Mouse (Mus musculus): ENCODE results near the gene D930007J09Rik.

Gene D930007J09Rik

DNA sequence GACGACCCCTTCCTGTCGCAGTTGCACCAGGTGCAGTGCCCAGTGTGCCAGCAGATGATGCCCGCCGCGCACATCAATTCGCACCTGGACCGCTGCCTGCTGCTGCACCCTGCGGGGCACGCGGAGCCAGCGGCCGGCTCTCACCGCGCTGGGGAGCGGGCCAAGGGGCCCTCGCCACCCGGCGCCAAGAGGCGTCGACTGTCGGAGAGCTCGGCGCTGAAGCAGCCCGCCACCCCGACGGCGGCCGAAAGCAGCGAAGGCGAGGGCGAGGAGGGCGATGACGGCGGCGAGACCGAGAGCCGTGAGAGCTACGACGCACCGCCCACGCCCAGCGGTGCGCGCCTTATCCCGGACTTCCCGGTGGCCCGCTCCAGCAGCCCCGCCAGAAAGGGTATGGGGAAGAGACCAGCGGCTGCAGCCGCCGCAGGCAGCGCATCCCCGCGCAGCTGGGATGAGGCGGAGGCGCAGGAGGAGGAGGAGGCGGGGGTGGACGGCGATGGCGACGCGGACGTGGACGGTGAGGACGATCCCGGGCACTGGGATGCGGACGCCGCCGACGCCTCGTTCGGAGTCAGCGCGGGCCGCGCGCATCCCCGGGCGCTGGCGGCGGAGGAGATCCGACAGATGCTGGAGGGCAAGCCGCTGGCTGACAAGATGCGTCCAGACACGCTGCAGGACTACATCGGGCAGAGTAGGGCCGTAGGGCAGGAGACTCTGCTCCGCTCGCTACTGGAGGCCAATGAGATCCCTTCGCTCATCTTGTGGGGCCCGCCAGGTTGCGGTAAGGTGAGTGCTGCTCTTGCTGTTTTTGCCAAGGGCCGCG, at the start of gene D930007J09Rik:
Gene D930007J09Rik (minus strand): TSS at position 591 of the 823 bp plus-strand sequence.
- peak; percentile 48 for ATAC-seq (ENCODE audit: low TSS enrichment)

DNA sequence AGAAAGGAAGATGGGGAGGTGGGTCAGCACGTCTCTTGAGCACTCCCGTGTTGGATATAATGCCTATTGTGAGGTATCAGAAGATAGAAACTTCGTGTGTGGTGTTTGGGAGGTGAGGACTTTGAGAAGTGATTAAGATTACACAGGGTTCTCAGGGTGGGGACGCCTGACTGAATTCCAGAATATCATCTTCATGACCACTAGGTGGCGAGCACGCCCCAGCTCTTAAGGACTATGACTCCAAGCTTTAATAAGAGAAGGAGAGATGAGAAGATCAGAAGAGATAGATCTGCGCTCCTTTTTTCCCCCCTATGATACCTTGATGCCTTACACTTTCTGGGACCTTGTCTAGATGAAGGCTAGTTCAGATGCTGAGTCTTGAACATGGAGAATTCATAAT, 49.3 kb upstream of the D930007J09Rik start:
- peak; percentile 96 for ATAC-seq (ENCODE audit: low TSS enrichment)

DNA sequence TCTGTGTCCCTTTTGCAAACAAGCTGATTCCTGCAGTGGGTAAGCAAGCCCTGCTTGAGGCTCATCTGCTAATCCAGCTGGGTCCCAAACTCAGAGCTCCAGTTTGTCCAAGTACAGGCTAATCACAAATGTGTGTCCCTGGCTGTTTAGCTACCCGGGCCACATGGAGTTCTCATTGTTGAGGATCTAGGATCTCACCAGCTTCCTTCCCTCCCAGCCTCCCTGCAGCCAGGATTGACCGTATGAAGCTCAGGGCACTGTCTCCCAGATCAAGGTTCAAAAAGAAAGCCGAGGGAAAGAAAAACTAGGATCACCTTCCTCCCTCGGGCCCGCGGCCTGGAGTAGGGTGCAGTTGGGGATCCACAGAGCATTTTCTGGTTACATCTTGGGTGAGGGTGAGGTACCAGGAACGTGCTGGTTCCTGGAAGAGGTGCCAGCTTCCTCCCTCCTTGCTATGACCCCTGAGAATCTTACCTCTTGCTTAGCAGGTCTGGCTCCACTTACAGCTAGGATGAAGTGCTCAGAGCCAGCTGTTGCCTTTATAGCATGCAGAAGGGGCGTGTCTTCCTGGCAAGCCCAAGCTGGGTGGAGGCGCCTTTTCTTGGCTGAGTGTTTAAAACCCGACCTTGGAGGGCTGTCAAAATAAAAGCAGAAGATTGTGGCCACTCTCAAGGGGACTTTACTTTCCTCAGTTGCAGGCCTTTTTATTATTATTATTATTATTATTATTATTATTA, 48.2 kb upstream of the D930007J09Rik start, which contains the start of gene Serpinb1a:
Gene Serpinb1a (minus strand): TSS at position 518 of the 737 bp plus-strand sequence.
- ATAC-seq (ENCODE audit: low TSS enrichment), result no peak

GRCm38 (mm10) chr13:32850156-32850555, 47.5 kb upstream of the D930007J09Rik start:
- ATAC-seq (ENCODE audit: low TSS enrichment), result no peak

GRCm38 (mm10) chr13:32849531-32850123, 47.0 kb upstream of the D930007J09Rik start:
- no peak for ATAC-seq (ENCODE audit: low TSS enrichment)

GRCm38 (mm10) chr13:32849092-32849491, 46.4 kb upstream of the D930007J09Rik start:
- no peak for ATAC-seq (ENCODE audit: low TSS enrichment)

- no peak for ATAC-seq (ENCODE audit: low TSS enrichment)
These were observed 43.6 kb upstream of the D930007J09Rik start for GRCm38 (mm10) chr13:32846221-32846620.

DNA sequence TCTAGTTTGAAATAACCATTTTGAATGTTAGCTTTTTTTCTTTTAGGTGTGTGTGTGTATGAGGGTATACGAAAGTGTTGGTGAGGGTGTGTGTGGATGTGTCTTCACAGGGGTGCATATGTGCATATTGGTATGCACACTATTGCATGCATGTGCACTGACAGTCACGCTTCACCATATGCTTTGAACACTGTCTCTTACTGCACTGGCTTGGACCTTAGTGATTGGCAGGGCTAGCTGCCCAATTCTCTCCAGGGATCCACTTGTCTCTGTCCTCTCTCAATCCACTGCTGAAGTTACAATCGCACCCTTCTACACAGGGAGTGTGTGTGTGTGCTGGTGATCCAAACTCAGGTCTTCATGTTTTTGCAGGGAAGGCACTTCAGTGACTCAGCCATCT, 38.7 kb upstream of the D930007J09Rik start:
- ATAC-seq (ENCODE audit: low TSS enrichment), result no peak

GRCm38 (mm10) chr13:32839314-32839713, 36.7 kb upstream of the D930007J09Rik start:
- ATAC-seq (ENCODE audit: low TSS enrichment), result peak; percentile 91

DNA sequence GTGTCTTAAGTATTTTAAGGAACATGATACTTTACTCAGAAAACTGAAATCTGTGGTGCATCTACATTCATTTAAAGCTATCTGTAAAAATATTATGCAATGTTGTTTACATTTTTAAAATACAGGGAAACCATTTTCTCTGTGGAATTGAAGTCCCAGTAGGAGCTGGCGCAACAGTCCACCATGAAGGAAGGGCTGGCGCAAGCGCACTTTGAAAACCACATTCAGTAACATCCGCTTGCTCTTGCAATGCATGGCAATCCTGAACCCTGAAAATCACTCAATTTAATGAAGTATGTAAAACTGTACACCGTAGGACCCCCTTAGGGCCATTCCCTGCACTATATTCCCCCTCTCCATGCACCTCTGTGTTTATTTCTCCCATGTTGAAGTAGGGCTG, 31.9 kb upstream of the D930007J09Rik start:
- ATAC-seq (ENCODE audit: low TSS enrichment), result no peak

DNA sequence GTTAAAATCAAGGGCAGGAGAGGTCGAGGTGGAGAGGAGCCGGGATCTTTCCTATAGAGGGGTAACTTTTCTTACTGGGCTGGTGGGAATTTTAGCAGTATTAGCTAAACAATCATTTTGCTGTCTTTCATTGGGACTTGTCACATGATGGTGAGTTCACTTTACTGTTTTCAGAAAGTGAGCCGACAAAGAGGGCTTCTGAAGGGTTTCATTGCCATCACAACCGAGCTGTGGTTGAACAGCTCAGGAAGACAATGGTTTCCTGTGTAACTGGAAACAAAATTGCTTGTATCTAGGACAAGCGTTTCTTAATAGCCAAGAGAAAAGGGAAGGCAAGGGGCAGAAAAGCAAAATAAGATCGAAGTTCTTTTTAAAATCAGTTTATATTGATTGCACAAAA, 30.6 kb upstream of the D930007J09Rik start:
- ATAC-seq (ENCODE audit: low TSS enrichment), result peak; percentile 38; the same call in 1 of the 2 replicates

- 0 out of 2 replicates have a peak, but pooled peaks have one; percentile 36 for ATAC-seq (ENCODE audit: low TSS enrichment)
These were observed 30.1 kb upstream of the D930007J09Rik start for GRCm38 (mm10) chr13:32832776-32833175.

DNA sequence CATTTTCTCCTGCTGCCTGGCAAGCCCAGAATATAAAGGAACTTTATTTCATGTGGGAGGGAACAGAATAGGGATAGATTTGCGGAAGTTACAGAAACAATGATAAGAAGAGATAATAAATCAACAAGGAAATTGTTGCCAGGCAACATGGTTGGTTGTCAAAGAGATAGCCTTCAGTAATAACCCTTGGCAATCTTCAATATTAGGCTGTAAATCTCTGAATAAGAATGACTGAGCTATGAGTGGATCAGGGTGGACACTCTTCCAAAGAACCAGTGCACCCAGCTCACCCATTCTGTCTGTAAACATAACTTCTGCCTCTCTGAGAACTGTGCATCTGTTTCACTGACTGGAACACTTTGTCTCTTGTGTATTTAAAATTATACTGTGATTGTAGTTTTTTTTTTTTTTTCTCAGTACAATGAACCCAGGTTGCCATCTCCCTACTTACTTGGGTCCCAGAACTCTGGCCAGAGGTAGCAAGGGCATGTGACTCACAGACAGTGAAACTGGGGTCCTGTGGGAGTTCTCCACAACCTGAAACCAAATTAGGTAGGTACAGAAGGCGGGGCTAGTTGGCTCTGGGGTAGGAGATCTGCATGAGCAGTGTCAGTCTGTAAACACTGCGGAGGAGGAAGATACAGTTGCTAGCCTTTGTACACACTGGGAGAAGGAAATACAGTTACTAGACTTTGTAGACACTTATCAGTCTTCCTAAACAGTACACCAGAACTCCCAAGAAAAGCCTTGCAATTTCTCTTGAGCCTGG, 29.0 kb upstream of the D930007J09Rik start:
- ATAC-seq (ENCODE audit: low TSS enrichment), result no peak

DNA sequence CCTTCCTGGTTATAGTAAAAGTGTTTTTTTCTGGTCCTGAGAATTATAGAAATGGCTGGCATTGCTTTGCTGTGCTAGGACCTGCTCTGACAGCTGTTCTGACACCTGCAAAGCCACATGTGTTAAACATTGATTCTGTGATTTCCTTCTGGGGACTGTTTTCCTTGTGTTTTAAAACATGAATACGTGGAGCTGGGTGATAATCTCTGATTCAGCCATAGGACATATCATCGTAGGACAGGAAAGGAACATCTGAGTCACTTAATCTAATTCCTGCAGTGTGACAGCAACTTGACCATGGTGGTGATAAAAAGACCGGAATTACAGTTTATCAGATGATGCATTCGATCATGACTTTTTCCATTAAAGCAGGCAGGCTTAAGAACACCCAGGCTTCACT, 26.2 kb upstream of the D930007J09Rik start:
- no peak for ATAC-seq (ENCODE audit: low TSS enrichment)

DNA sequence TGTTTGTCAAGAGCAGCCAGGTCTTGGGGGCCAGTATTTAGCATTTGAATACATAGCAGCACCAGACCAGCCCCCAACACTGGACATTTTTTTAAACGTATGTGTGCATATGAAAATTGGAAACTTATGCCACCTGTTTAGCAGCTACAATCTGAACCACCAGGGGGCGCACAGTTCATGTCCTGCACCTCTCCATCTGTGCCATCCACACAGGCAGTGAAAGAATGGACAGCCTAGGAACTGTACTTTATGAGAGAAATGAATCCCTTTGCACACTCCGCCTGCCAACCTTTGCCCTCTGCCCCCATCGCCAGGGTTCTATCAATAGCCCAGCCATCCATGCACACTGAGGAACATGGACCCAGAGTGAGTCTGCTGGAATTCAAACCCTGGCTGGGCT, 25.3 kb upstream of the D930007J09Rik start:
- ATAC-seq (ENCODE audit: low TSS enrichment), result peak; percentile 63

DNA sequence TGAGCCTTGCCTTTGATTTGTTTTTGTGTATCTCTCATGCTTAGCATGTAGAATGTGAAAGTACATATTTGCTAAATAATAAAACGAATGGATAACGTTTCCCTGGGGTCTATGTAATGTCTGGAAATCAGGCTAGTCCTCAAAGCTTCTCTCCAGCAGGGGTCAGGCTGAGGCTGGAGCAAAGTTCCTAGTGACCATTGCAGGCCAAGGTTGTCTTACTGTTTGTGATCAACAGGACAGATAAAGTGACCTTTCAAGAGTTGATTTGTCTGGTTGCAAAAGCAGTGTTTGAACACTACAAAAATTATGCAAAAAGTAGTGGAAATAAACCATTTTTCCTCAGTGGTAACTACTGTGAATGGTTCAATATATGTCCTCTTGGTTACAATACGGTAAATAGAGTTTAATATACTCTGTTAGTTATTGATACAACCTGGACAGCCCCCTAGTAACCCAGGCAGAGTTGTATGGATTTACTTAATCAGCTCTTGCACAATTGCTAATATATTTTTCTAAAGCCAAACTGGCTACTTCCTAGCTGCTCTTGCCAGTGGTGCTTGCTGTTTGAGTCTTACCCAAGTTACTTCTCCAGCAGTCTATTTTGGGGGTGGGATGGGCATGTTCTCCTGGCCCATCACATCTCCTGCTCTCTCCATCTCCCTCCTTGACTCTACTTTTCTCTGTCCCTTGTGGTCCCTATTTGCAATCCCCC, 24.6 kb upstream of the D930007J09Rik start:
- no peak for ATAC-seq (ENCODE audit: low TSS enrichment)

GRCm38 (mm10) chr13:32825546-32825945, 22.9 kb upstream of the D930007J09Rik start:
- no peak for ATAC-seq (ENCODE audit: low TSS enrichment)

DNA sequence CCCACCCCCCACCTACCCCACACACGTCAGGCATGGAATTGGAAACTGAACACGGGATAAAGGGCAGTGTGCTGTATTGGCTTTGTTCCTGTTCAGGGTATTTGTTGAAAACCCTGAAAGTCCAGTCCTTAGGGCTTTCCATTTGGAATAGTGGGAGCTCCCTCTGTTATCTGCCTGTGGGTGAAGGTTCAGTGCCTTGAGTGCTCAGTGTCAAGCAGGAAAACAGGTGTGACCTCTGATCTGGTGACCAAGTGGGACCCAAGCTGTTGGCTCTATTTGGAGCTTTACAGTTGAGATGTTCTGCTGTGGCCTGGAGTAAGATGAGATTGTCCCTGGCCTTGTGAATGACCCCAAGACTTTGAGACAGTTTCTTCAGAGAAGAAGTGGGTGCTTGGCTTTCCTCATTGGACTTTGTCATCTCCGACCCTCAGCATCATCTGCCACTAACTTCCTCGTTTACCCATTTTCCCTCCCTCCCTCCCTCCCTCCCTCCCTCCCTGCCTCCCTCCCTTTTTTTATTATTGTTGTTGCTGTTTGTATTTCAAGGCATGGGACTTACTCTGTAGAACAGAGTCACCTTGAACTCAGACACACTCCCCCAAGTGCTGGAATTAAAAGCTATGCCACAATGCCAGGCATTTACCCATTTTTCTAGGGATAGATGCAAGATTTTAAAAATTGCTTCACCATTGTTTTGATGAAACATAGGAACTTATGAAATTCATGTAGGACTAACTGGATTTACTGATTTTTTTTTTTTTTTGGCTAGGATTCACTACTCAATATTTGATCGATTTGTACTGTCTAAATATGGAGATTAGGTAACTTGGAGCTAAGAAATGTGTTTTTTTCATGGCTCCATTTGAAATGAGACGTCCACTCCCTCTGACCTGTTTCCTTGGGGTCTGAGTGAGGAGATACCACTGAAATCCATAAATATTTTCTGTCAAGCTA, 22.0 kb upstream of the D930007J09Rik start:
- ATAC-seq (ENCODE audit: low TSS enrichment), result no peak

DNA sequence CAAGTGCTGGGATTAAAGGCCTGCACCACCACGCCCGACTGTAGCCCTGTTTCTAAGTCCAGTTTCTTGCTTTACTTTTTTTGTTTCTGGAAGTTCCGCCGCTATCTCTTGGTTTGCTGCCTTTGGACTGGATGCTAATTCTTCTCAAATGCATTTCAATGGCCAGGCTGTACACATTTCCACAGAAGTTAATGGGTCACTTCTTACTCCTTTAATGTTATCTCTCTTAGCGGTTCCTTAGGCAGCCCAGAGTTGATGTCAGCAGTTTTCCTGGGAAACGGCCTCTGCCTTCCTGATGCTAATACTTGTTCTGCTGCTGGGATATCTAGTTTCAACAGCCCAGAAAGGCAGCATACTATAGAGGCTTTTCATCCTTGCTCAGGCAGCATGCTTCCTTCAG, 20.5 kb upstream of the D930007J09Rik start:
- no peak for ATAC-seq (ENCODE audit: low TSS enrichment)

DNA sequence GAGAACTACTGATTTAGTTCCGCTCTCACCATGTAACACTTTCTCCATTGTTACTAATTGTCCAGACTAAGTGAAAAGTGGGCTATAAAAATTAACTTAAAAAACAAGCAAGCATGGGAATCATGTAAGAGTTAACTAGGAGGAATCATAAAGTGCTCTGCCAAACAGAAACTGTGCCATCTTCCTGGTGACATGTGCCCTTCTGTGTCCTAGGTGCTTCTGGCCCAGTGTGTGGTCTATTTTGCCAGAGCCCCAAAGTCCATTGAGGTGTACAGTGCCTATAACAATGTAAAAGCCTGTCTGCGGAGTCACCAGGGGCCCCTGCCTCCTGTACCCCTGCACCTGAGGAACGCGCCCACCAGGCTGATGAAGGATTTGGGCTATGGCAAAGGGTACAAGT, 19.0 kb upstream of the D930007J09Rik start:
- no peak for ATAC-seq (ENCODE audit: low TSS enrichment)
